Mouse (Mus musculus): ENCODE results near the gene Hist1h4b. TPM values are rescaled to one million over a fixed set of nuclear protein-coding genes. Genes with fewer than 3 reads are reported as not detected.

The Hist1h4b gene
- total RNA-seq (2017), result 10.8 to 62.1 TPM (median 12.1 TPM) in 3 replicates

DNA sequence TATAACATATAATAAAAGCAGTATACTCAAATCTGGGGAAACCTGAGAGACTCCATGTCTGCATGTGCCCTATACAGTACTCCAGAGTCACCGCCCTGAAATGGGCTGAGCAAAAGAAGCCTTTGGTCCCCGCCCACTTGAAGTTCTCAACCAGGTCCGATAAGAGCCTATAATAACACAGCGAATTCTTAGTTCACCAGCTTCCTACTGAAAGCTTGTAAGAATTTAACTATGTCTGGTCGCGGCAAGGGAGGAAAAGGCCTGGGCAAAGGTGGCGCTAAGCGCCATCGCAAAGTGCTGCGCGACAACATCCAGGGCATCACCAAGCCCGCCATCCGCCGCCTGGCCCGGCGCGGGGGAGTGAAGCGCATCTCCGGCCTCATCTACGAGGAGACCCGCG lies at the start of gene Hist1h4b:
TSS of gene Hist1h4b (plus strand) at position 224 of the 400 bp plus-strand sequence.
- ATAC-seq (replicated peaks; ENCODE audit: insufficient number of reproducible peaks, low FRiP score, low TSS enrichment, poor library complexity, severe bottlenecking), result peak; percentile 61

DNA sequence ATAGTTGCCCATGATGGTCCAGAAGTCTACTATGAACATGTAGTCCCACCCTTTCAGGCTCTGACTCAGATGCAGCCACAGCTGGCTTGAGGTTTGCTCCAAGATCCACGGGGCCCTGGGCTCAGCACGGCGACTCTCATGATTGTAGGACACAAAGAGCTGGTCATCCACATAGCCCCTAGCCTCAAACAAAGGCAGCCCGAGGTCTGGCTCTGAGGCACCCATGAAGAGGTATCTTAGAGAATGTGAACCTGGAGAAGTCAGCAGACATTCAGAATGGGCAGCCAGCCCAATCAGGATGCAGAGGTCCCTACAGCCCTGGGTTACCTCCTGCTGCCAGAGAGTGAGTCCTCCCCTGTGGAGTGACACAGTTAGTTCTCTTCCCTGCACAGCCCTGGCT lies 48.8 kb upstream of the Hist1h4b start:
- no peak for ATAC-seq (replicated peaks; ENCODE audit: insufficient number of reproducible peaks, low FRiP score, low TSS enrichment, poor library complexity, severe bottlenecking)

DNA sequence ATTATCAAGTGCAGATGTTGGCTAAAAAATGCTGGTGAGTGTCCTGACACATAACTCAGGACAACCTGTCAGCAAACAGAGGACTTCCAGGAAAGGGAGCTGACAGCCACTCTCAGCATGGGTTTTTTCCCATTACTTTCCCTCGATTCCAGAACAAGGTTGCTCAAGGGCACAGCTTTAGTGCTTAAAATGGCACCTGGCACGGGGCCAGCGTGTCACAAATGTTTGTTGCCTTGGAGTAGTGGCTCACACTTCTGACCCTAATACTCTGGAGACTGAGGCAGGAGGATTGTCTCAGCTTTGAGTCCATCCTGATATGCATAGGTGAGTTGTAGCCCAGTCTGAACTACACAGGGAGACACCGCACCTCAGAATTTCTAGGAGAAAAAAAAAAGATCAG lies 48.2 kb upstream of the Hist1h4b start:
- ATAC-seq (replicated peaks; ENCODE audit: insufficient number of reproducible peaks, low FRiP score, low TSS enrichment, poor library complexity, severe bottlenecking), result no peak

DNA sequence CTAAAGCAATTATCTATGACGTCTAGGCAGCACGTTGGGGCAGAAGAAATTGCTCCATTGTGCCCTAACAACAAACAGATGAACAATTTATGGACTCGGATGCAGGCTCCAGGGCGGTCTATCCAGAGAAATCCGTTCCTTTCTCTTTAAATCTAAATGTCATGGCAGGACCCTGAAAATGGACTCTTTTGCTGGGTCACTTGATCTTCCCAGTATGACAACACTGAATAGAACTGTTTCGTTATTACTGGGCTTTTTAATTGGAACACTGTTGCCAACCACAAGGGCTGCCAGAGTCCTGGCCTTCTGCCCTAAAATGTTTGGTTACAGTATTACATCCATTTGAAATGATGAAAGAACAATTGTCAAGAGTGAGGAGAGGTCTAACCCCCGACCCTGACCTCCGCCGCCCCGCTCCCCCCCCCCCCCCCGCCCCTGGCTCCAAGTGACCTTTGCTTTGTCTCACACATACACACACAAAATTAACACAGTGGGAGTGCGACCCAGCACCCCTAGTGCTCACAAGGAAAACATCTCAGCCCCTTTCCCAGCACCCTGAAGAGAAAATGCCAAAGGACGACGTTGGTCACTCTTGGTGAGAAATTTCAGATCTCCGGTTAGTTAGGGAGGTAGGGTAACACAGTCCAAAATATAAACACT lies 47.0 kb upstream of the Hist1h4b start:
- no peak for ATAC-seq (replicated peaks; ENCODE audit: insufficient number of reproducible peaks, low FRiP score, low TSS enrichment, poor library complexity, severe bottlenecking)

DNA sequence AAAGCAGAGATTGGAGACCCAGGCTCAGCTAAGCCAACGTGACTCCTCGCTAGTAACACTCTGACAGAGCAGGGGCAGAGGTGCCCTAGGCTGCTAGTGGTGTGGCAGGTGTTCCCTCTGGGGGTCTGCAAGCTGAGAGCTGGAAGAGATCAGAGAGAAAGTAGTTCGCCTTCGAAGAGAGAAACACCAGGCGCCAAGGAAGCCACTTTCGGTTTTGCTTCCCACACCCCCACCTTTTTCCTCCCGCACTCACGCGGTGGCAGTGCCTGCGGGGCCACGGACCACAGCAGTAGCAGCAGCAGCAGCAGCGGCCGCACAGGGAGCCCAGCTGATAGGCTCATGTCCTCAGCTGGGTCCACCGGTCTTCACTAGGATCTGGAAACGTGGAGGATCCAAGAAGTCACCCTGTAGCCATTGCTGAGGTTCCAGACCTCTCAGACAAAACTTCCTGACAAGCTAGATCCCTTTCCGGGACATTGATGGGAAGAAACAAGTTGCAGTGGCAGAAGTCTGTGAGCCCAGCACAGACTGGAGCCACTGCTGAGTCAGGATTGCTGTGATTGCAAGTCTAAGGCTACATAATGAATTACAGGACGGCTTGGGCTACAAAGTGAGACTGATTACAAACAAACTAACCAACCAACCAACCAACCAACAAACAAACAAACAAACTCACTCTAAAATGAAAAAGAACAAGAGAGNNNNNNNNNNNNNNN lies 46.3 kb upstream of the Hist1h4b start, which contains the start of gene Hfe:
TSS of gene Hfe (minus strand) at position 481 of the 716 bp plus-strand sequence.
- ATAC-seq (replicated peaks; ENCODE audit: insufficient number of reproducible peaks, low FRiP score, low TSS enrichment, poor library complexity, severe bottlenecking), result peak; percentile 64

DNA sequence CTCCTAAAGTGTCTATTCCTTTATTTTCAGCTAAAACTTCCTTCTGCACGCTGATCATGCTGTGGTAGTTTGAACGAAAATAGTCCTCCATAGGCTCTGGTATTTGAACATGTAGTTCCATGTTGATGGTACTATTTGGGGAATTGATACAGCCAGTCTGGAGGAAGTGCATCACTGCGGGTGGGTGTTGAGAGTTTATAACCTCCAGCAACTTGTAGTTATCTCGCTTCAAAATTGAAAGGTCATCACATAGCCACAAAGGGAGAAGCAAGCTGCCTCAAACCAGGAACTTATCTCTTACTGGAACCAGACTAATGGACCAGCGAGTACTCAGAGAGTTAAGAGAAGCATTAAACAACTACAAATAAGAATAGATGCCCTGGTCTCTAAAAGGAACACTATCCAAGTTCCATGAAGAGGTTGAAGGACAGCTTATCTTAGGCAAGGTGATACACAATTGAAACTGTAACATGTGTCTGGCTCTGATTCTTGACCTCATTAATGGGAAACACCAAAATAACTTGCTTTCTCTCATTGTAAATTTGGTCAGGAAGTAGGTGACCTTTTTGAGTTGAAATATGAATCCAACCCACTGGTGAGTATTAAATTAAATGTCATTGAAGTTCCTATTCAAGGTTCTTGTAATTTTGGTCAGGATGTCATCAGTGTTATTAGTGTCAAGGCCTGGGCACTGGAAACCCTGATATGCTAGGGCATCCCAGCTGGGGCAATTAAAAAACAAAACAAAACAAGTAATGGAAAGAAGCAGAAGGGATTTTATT lies 40.4 kb upstream of the Hist1h4b start:
- ATAC-seq (replicated peaks; ENCODE audit: insufficient number of reproducible peaks, low FRiP score, low TSS enrichment, poor library complexity, severe bottlenecking), result peak; percentile 88

DNA sequence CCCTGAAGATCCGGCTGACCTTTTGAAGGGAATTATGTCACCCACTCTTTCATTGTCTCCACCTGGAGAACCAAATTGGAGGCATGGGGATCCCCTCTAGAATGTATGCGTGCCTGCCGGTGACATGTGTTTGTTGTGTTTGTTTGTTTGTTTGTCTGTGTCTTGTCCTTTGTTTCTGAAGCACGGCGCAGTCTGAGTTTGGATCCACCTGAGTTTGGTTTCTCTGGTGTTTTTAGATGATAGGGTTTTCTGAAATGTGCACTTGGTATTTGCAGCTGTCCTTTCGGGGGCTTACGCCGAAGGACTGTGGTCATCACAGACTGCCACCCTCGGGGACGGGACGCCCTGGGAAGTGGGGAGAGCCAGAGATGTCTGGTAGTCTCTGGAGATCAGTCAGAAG lies 39.6 kb upstream of the Hist1h4b start:
- ATAC-seq (replicated peaks; ENCODE audit: insufficient number of reproducible peaks, low FRiP score, low TSS enrichment, poor library complexity, severe bottlenecking), result no peak

DNA sequence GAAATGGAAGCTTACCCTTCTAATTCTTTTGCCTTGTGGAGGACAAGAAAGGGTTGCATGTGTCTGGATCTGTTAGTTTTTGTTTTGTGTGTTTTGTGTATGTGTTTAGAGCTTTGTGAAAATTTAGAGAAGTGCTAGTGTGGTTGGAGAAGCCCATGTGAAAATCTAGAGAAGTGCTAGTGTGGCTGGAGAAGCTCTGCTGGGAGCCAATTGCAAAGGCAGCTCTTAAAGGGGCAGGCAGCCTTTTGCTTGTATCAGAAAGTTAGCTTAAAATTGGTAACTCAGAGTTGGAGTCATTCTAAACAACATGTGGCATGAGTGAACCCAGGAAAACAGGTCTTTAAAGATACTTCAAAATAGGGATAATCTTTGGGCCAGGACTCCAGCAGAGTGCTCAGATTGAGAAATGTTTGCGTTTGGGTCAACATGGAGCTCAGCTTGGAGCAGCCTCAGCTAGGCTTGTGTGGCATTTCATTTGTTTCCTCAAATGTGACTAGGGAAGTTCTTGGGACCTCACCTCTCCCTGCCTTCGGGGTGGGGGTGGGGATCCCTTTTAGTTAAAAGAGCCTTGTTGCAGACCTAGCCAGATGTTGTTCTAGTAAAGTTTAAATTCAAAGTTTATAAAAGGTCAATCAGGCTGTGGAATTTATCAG lies 39.1 kb upstream of the Hist1h4b start:
- peak; percentile 75 for ATAC-seq (replicated peaks; ENCODE audit: insufficient number of reproducible peaks, low FRiP score, low TSS enrichment, poor library complexity, severe bottlenecking)

DNA sequence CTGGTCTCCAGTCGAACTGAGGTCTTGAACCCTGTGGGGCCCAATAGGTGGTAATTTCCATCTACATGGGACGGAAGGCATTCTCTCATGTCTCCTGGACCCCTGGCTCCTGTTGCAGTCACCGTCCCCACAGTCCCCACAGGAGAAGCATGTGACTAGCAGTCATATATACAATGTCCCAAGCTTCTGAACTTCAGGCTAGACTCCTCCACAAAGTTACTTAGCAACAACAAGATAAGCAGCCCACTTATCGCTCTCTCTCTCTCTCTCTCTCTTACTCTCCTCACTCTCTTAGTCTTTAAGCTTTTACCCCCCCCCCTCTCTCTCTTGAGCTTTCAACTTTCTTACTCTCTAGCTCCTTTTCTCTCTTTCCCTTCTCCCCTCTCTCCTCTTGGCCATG lies 32.6 kb upstream of the Hist1h4b start:
- no peak for ATAC-seq (replicated peaks; ENCODE audit: insufficient number of reproducible peaks, low FRiP score, low TSS enrichment, poor library complexity, severe bottlenecking)

DNA sequence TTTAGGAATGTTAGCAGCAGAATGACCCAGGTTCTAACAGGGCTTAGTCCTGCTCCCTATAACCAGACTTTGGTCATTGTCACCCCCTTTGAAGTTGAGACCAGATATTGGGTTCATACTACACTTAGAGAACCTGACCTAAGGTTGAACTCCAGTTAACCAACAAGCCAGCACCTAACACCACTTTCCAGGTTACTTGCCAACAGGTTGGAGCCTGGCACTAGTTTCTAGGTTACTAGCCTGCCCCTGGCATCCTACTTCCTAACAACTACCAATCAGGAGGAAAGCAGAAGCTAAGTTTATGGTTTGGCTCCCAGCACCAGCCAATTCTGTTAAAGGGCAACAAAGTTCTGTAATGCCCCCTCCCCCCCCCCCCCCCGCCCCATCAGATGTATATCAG lies 31.6 kb upstream of the Hist1h4b start:
- peak; percentile 57; the same call in 1 of the 2 replicates for ATAC-seq (replicated peaks; ENCODE audit: insufficient number of reproducible peaks, low FRiP score, low TSS enrichment, poor library complexity, severe bottlenecking)

DNA sequence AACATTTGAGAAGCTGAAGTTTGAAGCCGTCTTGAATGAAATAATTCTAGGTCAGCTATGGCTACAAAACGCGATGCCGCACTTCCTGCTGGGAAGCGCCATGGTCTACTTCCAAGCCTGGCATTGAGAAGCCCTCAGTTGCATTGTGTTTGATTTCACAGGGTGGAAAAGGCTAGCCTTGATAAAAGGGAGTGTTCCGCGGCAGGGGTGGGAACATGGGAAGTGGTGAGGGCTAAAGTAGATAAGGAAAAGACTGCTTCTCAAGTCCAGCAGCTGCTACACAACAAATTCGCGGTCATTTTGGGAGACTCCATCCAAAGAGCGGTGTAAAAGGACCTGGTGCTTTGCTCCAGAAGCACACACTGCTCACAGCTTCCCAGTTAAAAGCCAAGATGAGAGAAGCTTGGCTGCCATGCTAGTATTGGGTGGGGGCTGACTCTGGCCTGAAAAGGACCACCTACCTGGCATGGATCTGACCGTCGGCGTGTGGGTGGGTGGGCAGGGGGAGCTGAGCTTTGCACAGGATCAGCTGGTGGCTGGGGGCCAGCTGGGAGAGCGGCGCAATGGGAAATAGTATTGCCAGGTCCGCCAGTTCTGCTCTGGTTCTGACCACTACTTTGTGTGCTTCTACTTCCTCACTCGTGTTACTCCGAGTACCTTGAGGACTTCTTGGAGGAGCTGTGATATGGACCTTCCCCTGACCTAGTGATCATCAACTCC lies 28.2 kb upstream of the Hist1h4b start:
- no peak for ATAC-seq (replicated peaks; ENCODE audit: insufficient number of reproducible peaks, low FRiP score, low TSS enrichment, poor library complexity, severe bottlenecking)

DNA sequence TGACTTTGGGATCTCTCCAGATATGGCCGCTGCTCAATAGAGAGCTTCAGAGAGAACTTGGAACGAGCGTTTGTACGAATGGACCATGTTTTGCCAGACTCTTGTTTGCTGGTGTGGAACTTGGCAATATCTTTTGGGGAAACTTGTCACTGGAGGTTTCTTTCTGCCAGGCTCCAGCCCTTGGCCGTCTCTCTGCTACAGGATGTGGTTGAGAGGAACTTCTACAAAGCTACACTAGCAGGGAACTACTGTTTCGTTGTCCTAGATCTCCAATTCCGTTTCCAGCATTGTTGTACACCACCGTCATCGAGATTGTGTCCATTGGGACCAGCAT lies 27.7 kb upstream of the Hist1h4b start:
- peak; percentile 58; the same call in 1 of the 2 replicates for ATAC-seq (replicated peaks; ENCODE audit: insufficient number of reproducible peaks, low FRiP score, low TSS enrichment, poor library complexity, severe bottlenecking)

DNA sequence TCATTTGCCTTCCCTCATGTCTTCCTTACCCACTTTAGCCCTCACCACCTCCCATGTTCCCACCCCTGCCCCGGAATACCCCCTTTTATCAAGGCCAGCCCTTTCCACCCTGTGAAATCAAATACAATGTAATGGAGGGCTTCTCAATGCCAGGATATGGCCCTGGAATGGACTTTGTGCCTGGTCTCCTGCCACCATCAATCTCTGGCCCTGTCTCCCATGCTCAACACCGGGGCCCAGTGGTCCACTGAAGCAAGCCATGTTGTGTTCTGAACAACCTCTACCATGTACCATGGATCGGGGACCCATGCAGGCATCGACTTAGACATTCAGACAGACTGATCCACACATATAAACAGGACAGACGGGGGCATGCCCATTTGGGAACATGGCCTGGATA lies 27.1 kb upstream of the Hist1h4b start:
- no peak for ATAC-seq (replicated peaks; ENCODE audit: insufficient number of reproducible peaks, low FRiP score, low TSS enrichment, poor library complexity, severe bottlenecking)

DNA sequence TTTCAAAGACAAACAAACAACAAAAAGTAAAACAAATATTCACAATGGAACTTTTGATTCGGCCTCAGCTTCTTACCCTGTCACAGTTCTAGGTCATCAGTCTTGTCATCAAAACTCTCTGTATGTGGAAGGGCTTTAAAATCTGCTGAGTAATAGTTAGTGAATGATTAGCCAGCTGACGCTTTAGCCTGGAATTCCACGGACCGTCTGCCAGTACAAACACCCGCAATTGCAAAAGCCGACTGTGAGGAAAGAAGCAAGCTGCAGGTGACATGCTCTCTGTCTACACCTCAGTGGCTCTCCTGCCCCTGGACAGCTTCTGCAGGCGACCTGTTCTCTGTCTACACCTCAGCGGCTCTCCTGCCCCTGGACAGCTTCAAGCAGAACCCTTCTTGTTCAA lies 26.3 kb upstream of the Hist1h4b start:
- ATAC-seq (replicated peaks; ENCODE audit: insufficient number of reproducible peaks, low FRiP score, low TSS enrichment, poor library complexity, severe bottlenecking), result no peak

DNA sequence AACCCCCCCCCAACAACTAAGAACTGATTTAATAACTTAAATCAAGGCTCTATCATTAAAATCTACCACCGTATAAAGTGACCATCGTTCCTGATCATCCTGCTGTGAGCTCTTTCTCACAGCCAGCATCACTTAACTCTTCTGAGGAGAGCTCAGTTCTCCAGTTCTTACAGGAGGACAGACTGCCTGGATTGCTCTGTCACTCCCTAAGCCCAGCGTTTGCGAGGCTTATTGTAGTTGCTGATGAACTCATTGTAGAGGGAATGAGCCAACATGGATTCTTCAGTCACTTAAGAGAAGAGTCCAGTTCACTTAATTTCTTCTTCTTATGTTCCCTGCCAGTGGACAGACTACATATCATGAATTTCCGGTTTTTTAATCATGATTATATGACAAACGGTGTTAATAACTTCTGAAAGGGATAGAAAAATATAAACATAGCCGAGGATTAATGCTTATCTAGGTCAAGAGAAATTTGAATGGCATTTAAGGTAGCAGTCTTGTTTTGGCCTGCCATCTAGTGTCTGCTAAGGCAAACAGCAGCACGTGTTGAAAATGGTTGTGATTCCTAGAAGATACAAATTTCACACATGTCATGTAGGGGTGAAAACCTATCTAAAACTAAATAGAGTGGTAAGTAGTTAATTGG lies 24.5 kb upstream of the Hist1h4b start:
- peak; percentile 64; the same call in 1 of the 2 replicates for ATAC-seq (replicated peaks; ENCODE audit: insufficient number of reproducible peaks, low FRiP score, low TSS enrichment, poor library complexity, severe bottlenecking)

DNA sequence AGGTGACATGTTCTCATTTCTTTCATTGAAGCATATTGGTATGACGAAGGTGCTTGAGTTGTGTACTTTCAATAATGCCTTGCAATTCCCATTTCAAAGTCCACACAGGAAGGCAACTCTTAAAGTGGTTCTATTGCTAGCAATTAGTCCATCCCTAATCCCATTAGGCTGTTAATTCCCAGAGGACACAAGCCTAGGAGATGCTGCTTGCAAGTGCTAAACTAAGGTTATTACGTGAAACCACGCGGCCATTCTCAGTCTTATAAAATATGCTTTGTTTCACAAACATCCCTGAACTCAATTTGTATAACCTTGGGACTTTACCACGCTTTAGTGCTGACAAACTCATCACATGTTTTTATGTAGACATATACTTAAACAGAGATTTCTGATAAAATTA lies 19.7 kb upstream of the Hist1h4b start:
- no peak for ATAC-seq (replicated peaks; ENCODE audit: insufficient number of reproducible peaks, low FRiP score, low TSS enrichment, poor library complexity, severe bottlenecking)

DNA sequence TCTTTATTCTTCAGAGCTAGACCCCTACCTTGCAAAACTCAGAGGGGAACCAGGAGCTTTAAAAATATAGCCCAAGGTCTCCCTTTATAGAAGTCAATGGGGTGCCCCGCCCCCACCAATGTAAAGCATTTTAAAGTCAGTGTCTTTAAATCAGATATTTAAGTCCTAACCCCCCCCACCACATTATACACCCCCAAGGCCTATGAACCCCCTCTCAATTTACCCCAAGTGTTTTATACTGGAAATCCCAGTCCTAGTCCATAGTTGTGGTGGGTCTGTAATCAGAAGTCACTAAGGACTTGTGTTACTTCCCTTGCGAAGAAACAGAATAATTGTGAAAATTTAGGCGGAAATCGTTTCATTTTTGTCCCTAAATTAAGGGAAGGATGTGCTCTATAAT lies 18.8 kb upstream of the Hist1h4b start:
- ATAC-seq (replicated peaks; ENCODE audit: insufficient number of reproducible peaks, low FRiP score, low TSS enrichment, poor library complexity, severe bottlenecking), result no peak

DNA sequence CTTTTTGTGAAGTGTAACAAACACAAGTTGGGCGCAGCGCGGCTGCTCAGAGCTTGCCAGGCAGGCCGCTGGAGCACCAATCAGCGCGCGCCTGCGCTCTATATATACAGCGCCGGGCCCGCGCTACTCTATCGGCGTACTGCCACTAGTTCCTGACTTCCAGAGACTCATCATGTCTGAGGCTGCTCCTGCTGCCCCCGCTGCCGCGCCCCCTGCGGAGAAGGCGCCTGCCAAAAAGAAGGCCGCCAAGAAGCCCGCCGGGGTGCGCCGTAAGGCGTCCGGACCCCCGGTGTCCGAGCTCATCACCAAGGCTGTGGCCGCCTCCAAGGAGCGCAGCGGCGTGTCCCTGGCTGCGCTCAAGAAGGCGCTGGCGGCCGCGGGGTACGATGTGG lies 18.1 kb upstream of the Hist1h4b start, which contains the start of gene Hist1h1c:
TSS of gene Hist1h1c (plus strand) at position 132 of the 392 bp plus-strand sequence.
- peak; percentile 78 for ATAC-seq (replicated peaks; ENCODE audit: insufficient number of reproducible peaks, low FRiP score, low TSS enrichment, poor library complexity, severe bottlenecking)

All from monocyte, adult 5-6 weeks (primary cell).